Mouse (Mus musculus): ENCODE results near the gene Smyd2.

DNA sequence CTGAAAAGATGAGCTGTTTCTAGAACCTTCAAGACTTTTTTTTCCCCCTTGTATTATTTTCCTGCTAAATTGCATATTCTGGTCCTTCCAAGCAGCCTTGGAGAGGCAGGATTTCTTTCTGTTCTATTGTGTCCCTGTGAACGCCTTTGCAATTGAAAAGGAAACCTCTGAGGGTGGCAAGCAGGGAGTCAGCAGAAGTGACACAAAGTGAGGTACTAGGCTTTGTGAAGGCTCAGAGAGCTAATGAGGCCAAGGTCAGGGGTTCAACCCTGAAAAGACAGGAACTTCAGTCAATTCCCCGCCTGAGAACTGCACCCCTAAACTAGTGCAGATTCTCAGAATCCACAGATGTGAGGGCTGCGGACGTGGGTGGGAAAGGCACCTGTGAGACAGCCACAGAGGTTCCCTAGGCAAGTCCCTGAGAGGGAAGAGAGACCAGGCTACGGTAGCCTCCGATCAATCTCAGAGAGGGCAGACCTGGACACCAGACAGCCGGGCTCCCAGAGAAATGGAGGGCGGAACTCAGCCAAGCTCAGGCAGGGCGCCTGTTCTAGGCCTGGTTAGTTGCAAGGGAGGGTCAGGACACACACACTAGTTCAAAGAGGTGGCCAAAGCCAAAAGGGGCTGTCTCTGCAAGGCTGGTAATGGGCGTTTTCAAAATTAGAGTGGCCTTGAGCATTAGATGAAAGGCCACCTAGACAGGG lies 5.6 kb downstream of the Smyd2 start:
- TF ChIP-seq CTCF (conservative IDR thresholded peaks at IDR 0.05; ENCODE audit: low read length), result no peak
- TF ChIP-seq NANOG (IDR thresholded peaks at IDR 0.05; ENCODE audit: borderline replicate concordance, low read length), result peak; percentile 83
- TF ChIP-seq POU5F1 (IDR thresholded peaks at IDR 0.05; ENCODE audit: borderline replicate concordance, low read length), result no peak
